In genomic region chr3:129657775-129658174, GRCm38 (mm10) we compare ENCODE assay signal across 17 mouse cellular contexts.
"Had no signal": no experiment of that assay in that cellular context is flagged by ENCODE, and none has a peak within 500 bp of the region (broad histone marks: within the 10 kb centered on the region; RNA-seq: fewer than 3 reads in every experiment).

No protein-coding gene starts in this region.

- H3K36me3 ChIP-seq: liver, embryonic 15.5 days; lung, embryonic 15.5 days; midbrain, embryonic 13.5 days; midbrain, embryonic 15.5 days; neural tube, embryonic 12.5 days had no signal

- H3K27me3 ChIP-seq: liver, embryonic 15.5 days; midbrain, embryonic 13.5 days; midbrain, embryonic 15.5 days; neural tube, embryonic 12.5 days had no signal

- H3K4me1 ChIP-seq: liver, embryonic 15.5 days; lung, embryonic 15.5 days; megakaryocyte, embryonic 14.5 days; midbrain, embryonic 13.5 days; midbrain, embryonic 15.5 days; neural tube, embryonic 12.5 days had no signal

- H3K4me2 ChIP-seq: liver, embryonic 15.5 days; lung, embryonic 15.5 days; midbrain, embryonic 11.5 days; midbrain, embryonic 13.5 days; midbrain, embryonic 15.5 days; neural tube, embryonic 12.5 days had no signal

- H3K9me3 ChIP-seq: liver, embryonic 15.5 days; lung, embryonic 15.5 days; midbrain, embryonic 15.5 days; neural tube, embryonic 12.5 days had no signal

- H3K27ac ChIP-seq: liver, embryonic 15.5 days; lung, embryonic 15.5 days; macrophage; midbrain, embryonic 13.5 days; midbrain, embryonic 15.5 days; neural tube, embryonic 12.5 days had no signal

- H3K4me3 ChIP-seq: liver, embryonic 15.5 days; lung, embryonic 15.5 days; megakaryocyte, embryonic 14.5 days; midbrain, embryonic 13.5 days; midbrain, embryonic 15.5 days; neural tube, embryonic 12.5 days had no signal

- DNase-seq: liver, postnatal 0 days; lung, adult 2 months; lung, postnatal 14 days; lung, postnatal 36 days; right cerebral cortex, postnatal 14 days; thymus, adult 18-20 months; thymus, postnatal 14 days; thymus, postnatal 36 days had no signal

- H3K9ac ChIP-seq: liver, embryonic 15.5 days; liver, postnatal 0 days; lung, embryonic 15.5 days; midbrain, embryonic 13.5 days; midbrain, embryonic 15.5 days; neural tube, embryonic 12.5 days had no signal

- ATAC-seq: liver, postnatal 0 days; lung, postnatal 0 days; midbrain, embryonic 13.5 days; midbrain, embryonic 15.5 days had no signal
